Mouse (Mus musculus): ENCODE measurements around the gene Spsb1.

Spsb1 gene

DNA sequence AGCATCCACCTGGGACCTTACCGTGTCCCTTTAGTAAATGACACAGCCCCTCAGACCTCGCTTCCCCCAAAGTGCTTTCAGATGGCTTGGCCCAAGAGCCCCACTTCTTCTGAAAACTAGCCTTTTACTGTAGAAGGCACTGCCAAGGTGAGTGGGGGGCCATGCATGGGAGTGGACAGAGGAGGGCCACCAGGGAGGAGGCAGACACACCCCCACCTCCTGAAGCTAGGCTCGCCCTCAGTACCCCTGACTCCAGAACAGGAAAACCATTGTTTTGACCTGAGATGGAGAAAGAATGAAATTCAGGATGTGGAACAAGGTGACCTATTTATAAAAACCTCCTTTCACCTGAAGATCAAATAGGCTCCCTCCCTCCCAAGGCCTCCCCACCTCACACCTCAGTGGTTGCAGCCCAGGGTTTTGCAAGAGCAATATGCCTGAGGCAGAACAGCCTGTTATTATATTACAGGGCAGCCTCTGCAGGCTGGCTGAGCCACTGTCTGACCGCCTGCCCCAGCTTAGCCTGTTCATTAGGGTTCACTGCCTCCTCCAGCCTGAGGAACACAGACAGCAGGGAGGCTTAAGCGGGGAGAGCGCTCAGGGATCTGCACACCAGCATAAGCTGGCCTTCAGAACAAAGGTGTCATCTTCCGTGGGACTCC lies 41.0 kb downstream of the Spsb1 start:
- no peak for DNase-seq (ENCODE audit: extremely low read depth, low read depth)

GRCm38 (mm10) chr4:149912451-149912850 lies 42.4 kb downstream of the Spsb1 start:
- no peak for DNase-seq (ENCODE audit: extremely low read depth, low read depth)

GRCm38 (mm10) chr4:149910558-149910957 lies 44.3 kb downstream of the Spsb1 start:
- DNase-seq (ENCODE audit: extremely low read depth, low read depth), result no peak

DNA sequence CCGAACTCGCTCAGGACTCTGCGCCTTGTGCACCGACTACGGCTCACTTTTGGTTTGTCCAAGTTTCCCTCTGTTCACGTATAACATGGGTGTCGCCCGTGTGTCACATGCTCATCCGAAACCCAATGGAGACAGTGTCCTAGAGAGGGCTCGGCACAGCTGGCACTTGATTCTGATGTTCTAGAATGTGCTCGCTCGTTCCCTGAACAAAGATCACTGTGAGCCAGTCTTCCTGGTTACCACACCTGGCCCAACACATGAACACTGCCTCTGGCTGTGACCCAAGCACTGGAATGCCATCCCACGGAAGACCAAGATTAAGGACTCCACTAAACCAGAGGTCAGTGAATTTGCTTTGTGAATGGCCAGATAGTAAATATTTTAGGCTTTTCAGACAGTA lies 45.3 kb downstream of the Spsb1 start:
- no peak for DNase-seq (ENCODE audit: extremely low read depth, low read depth)

- DNase-seq (ENCODE audit: extremely low read depth, low read depth), result no peak
These were observed 45.9 kb downstream of the Spsb1 start for GRCm38 (mm10) chr4:149908923-149909322.

- no peak for DNase-seq (ENCODE audit: extremely low read depth, low read depth)
These were observed 47.2 kb downstream of the Spsb1 start for GRCm38 (mm10) chr4:149907656-149908055.

DNA sequence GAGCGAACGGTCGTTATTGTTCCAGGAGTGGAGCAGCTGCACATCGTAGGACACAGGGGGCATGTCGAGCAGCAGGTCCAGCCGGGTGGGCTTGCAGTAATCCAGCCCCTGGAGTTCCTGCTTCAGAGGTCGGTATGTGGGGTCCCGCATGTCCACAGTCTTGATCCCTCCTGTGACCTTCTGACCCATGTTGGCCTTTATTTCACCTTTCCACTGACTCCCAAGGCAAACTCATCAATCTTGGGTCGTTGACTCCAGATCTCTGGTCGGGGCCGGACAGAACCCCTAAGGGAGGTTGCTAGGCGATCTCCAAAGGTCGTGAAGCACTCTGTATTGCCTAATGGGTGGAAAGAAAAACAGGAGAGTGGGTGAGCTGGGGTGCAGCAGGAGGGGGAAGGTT lies 47.9 kb downstream of the Spsb1 start:
- no peak for DNase-seq (ENCODE audit: extremely low read depth, low read depth)

DNA sequence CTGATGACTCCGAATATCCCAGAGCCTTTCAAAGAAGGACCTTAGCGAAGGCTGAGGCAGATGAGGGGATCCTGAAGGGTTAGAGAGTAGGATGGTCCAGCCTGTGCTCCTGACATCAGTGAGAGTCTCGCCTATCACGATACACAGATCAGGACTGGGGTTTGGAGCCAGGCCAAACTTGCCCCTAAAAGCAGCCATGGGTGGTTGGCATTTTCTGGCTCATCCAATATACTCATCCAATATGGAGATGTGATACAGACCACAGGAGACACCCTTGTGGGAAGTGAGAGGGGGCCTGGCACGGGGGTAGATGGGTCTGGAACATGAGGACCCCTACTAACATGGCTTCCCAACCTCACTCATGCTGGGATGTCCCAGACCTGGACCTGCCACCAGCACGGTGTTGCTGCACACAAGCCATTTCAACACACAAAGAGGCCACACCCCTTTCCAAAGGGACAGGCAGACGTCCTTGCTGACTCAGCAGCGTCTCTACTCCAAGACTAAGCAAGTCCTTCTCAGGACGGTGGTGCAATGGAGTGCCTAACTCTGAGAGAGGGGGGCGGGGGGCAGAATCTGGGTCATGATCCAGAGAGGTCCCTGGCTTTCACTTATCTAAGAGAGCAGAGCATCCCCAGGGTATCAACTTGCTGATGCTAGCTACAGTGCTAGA lies 49.4 kb downstream of the Spsb1 start:
- DNase-seq (ENCODE audit: extremely low read depth, low read depth), result no peak

GRCm38 (mm10) chr4:149903026-149903425 lies 51.8 kb downstream of the Spsb1 start:
- no peak for DNase-seq (ENCODE audit: extremely low read depth, low read depth)

DNA sequence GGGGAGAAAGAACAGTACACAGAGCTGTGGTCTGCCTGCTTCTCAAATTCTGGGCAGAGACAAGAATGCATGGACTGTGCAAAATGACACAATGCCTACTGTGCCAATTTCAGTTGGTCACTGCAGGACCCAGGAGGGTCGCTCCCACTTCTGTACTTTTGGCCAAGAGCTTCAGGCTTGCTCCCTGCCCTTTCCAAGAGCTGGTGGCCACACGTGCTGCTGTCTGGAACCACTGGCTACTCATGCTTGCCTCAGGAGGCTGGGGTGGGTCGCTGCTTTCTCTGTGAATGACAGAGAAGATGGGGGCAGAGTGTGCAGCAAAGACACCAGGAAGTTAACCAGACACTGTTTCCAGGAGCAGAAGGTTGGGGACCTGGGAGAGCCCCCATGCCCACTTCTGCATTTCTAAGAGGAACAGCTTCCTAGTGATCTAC lies 53.5 kb downstream of the Spsb1 start:
- no peak for DNase-seq (ENCODE audit: extremely low read depth, low read depth)

- DNase-seq (ENCODE audit: extremely low read depth, low read depth), result no peak
These were observed 57.1 kb downstream of the Spsb1 start for GRCm38 (mm10) chr4:149897661-149898260.

DNA sequence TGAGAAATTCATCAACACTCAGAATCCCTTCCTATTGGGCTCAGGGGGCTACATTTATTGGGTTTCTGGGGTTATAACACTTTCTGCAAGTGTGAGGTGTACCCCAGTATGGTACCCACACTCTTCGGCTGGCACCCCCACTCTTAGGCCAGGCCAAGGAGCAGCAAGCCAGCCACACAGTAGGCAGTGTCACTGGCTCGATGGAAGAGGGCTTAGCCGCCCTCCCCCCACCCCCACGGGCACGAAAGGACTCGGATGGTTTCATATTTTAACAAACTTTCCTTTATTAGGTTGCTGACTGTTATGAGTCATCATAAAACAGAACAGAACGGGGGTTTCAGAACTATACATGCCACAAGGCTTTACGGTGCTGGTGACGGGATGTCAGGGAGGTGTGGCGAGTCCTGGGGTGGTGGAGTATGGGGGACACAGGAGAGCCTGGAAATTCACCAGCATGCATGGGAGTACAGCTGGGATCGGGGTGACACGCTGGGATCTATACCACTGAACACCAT lies 58.8 kb downstream of the Spsb1 start:
- no peak for DNase-seq (ENCODE audit: extremely low read depth, low read depth)

GRCm38 (mm10) chr4:149895226-149895625 lies 59.6 kb downstream of the Spsb1 start:
- DNase-seq (ENCODE audit: extremely low read depth, low read depth), result no peak

- no peak for DNase-seq (ENCODE audit: extremely low read depth, low read depth)
These were observed 60.5 kb downstream of the Spsb1 start for GRCm38 (mm10) chr4:149894300-149894699.

GRCm38 (mm10) chr4:149893611-149894151 lies 61.2 kb downstream of the Spsb1 start:
- DNase-seq (ENCODE audit: extremely low read depth, low read depth), result no peak

- no peak for DNase-seq (ENCODE audit: extremely low read depth, low read depth)
These were observed 63.5 kb downstream of the Spsb1 start for GRCm38 (mm10) chr4:149891172-149891960.

DNA sequence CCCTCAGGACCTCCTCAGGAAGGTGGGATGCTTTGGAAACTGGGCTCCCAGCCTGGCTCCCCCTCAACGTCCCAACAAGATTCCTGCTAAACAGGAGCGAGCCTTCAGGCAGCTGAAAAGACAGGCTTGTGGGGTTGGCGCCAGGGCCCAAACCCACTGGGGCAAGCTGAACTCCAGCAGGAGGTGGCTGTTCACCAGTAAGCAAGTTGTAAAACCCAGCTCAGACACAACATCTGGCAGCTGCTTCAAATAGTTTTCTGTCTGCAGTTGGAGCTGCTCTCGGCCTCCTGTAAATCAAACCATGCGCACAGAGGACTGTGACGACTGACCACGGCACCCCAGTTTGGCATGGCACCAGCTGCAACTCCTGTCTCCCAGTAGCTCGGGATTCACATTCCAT lies 64.3 kb downstream of the Spsb1 start:
- DNase-seq (ENCODE audit: extremely low read depth, low read depth), result no peak

DNA sequence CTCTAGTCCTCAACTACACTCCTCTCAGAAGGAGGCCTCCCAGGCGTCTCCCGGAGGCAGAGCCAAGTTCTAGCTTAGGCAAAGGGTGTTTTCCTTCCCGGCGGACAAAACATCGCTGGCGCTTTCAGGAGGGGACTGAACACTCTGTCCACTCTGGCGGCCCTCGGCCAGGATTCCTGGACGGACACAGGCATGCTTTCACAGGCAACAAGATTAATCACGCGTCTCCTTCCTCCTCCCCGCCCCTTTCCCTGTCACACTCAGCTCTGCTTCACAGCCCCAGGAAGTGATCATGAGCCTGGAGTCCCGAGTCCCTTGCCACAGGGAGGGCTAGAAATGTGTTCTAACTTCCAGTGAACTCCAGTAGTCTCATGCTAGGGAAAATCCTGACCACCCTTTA lies 65.0 kb downstream of the Spsb1 start:
- no peak for DNase-seq (ENCODE audit: extremely low read depth, low read depth)

DNA sequence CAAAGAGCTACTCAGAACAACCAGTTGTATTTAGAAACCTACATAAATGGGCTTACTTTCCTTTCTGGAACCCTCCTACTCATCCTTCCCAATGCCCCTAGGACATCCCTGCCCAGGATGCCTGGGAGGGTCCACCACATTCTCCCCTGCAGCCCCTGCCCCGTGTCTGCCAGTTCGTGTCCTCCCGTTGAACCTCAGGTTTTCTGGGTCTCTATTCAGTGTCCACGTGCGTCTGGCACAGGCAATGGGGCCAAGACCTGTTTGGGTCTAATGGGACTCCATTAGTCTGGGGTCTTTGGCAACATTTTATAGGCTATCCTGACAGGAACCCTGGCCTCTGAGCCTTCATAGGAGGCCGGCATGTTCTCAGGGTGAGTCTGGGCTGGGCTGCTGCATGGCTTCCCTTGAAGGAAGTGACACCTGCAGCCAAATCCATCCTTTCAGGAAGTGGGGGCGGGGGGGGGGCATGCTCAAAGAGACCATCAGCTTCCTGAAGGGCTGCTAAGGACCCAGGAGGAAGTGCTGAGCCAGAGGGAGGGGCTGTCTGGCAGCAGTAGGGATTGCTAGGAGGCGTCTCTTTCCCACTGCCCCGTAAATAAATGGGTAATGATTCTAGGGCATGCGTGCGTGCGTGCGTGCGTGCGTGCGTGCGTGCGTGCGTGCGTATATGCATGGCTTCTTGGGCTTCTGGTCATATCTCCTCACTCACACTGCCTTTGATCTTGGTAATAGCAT lies 65.9 kb downstream of the Spsb1 start:
- no peak for DNase-seq (ENCODE audit: extremely low read depth, low read depth)

GRCm38 (mm10) chr4:149888156-149888555 lies 66.7 kb downstream of the Spsb1 start:
- DNase-seq (ENCODE audit: extremely low read depth, low read depth), result no peak
